Comparison of ENCODE assay signal across 31 mouse cellular contexts in genomic region chr2:78537574-78537973, GRCm38 (mm10).
DNase-seq lines count a peak whose midpoint lies in the region; ATAC-seq lines count a peak whose summit lies in the region.
"Had no signal": no experiment of that assay in that cellular context is flagged by ENCODE, and none has a peak within 500 bp of the region (broad histone marks: within the 10 kb centered on the region; RNA-seq: fewer than 3 reads in every experiment).

No protein-coding gene starts in this region.

- H3K36me3 ChIP-seq in lung, embryonic 16.5 days (ENCODE audit: control insufficient read depth, insufficient read depth, low read length): no peaks in the 10 kb centered on the region
- H3K36me3 ChIP-seq: G1E; hindbrain, embryonic 10.5 days; hindbrain, embryonic 15.5 days; kidney, embryonic 15.5 days; limb, embryonic 10.5 days; limb, embryonic 15.5 days; liver, embryonic 13.5 days; lung, embryonic 15.5 days; midbrain, embryonic 12.5 days; neural tube, embryonic 12.5 days; stomach, embryonic 15.5 days had no signal

- WGBS in lung, embryonic 16.5 days: 66% methylated on average over 2 of the region's 2 CpGs

- H3K4me2 ChIP-seq in lung, embryonic 16.5 days (ENCODE audit: low read depth, low read length): no peak overlapping the region
- H3K4me2 ChIP-seq: forebrain, embryonic 13.5 days; hindbrain, embryonic 15.5 days; kidney, embryonic 15.5 days; limb, embryonic 15.5 days; liver, embryonic 13.5 days; lung, embryonic 15.5 days; midbrain, embryonic 12.5 days; neural tube, embryonic 12.5 days; stomach, embryonic 15.5 days had no signal

- H3K27me3 ChIP-seq in lung, embryonic 16.5 days (ENCODE audit: control insufficient read depth, insufficient read depth, low read depth, low read length): no peaks in the 10 kb centered on the region
- H3K27me3 ChIP-seq: forebrain, embryonic 13.5 days; hindbrain, embryonic 15.5 days; kidney, embryonic 15.5 days; limb, embryonic 15.5 days; liver, embryonic 13.5 days; lung, embryonic 15.5 days; megakaryocyte, embryonic 14.5 days; midbrain, embryonic 12.5 days; neural tube, embryonic 12.5 days; stomach, embryonic 15.5 days had no signal

- no peak for DNase-seq in frontal cortex, postnatal 14 days (ENCODE audit: low spot score in 2 of 2)
- DNase-seq in layer of hippocampus, adult 9-11 months: peak; percentile 50
- no peak for DNase-seq in layer of hippocampus, postnatal 36 days
- DNase-seq in lung, postnatal 4 days: no peak
- DNase-seq in lung, postnatal 14 days: peak; percentile 6
- no peak for DNase-seq in B cell, adult 2 months
- DNase-seq: adrenal gland, adult 8-10 months; cerebellum, adult 9-10 months; cerebellum, postnatal 36 days; gastrocnemius, postnatal 10 days; heart, postnatal 14 days; kidney, adult 11 months; kidney, postnatal 25 days; liver, embryonic 13.5 days; thymus, postnatal 14 days had no signal

- H3K4me1 ChIP-seq in lung, embryonic 16.5 days (replicated peaks; ENCODE audit: control insufficient read depth, insufficient read depth, low read length): no peaks in the 10 kb centered on the region
- H3K4me1 ChIP-seq: hindbrain, embryonic 10.5 days; hindbrain, embryonic 15.5 days; limb, embryonic 10.5 days; liver, embryonic 13.5 days; megakaryocyte, embryonic 14.5 days; midbrain, embryonic 12.5 days; neural tube, embryonic 12.5 days; stomach, embryonic 15.5 days had no signal

- peak; percentile 79 for ATAC-seq in frontal cortex, adult (ENCODE audit: low TSS enrichment)
- 0 out of 2 replicates have a peak, but pooled peaks have one; percentile 36 for ATAC-seq in lung, embryonic 16.5 days (ENCODE audit: low read depth)
- ATAC-seq: forebrain, embryonic 13.5 days; inflammation-experienced regulatory T-cells, adult 6 months had no signal

- H3K4me3 ChIP-seq in lung, embryonic 16.5 days (ENCODE audit: low read length): no peak overlapping the region
- H3K4me3 ChIP-seq: forebrain, embryonic 13.5 days; hindbrain, embryonic 10.5 days; hindbrain, embryonic 15.5 days; kidney, embryonic 15.5 days; limb, embryonic 10.5 days; limb, embryonic 15.5 days; liver, embryonic 13.5 days; lung, embryonic 15.5 days; megakaryocyte, embryonic 14.5 days; midbrain, embryonic 12.5 days; myocyte; neural tube, embryonic 12.5 days; stomach, embryonic 15.5 days had no signal

- 0 out of 2 replicates have a peak, but pooled peaks cover 2% of the 10 kb centered on the region for H3K9me3 ChIP-seq in lung, embryonic 16.5 days (ENCODE audit: control insufficient read depth, low read length)
- H3K9me3 ChIP-seq: forebrain, embryonic 13.5 days; G1E; hindbrain, embryonic 10.5 days; hindbrain, embryonic 15.5 days; kidney, embryonic 15.5 days; limb, embryonic 10.5 days; limb, embryonic 15.5 days; liver, embryonic 13.5 days; lung, embryonic 15.5 days; megakaryocyte, embryonic 14.5 days; midbrain, embryonic 12.5 days; neural tube, embryonic 12.5 days; stomach, embryonic 15.5 days had no signal

- no peak overlapping the region for H3K27ac ChIP-seq in lung, embryonic 16.5 days (ENCODE audit: low read length)
- H3K27ac ChIP-seq: forebrain, embryonic 13.5 days; hindbrain, embryonic 10.5 days; hindbrain, embryonic 15.5 days; kidney, embryonic 15.5 days; limb, embryonic 10.5 days; limb, embryonic 15.5 days; liver, embryonic 13.5 days; lung, embryonic 15.5 days; midbrain, embryonic 12.5 days; neural tube, embryonic 12.5 days; stomach, embryonic 15.5 days had no signal

- H3K9ac ChIP-seq in lung, embryonic 16.5 days (ENCODE audit: low read length): no peak overlapping the region
- H3K9ac ChIP-seq: forebrain, embryonic 13.5 days; hindbrain, embryonic 15.5 days; kidney, embryonic 15.5 days; limb, embryonic 15.5 days; liver, embryonic 13.5 days; lung, embryonic 15.5 days; midbrain, embryonic 12.5 days; neural tube, embryonic 12.5 days; stomach, embryonic 15.5 days had no signal

Comparison
In these comparisons a context has a peak if more than half of its experiments do, and no peak if none do; other contexts are left out.
1. DNase-seq: peak in layer of hippocampus, adult 9-11 months (single experiment) and lung, postnatal 14 days (single experiment); none in frontal cortex, postnatal 14 days (0 of 2), layer of hippocampus, postnatal 36 days (0 of 2), lung, postnatal 4 days (0 of 2) and B cell, adult 2 months (0 of 2).